Comparison of ENCODE assay signal across 15 mouse cellular contexts in the genomic region with DNA sequence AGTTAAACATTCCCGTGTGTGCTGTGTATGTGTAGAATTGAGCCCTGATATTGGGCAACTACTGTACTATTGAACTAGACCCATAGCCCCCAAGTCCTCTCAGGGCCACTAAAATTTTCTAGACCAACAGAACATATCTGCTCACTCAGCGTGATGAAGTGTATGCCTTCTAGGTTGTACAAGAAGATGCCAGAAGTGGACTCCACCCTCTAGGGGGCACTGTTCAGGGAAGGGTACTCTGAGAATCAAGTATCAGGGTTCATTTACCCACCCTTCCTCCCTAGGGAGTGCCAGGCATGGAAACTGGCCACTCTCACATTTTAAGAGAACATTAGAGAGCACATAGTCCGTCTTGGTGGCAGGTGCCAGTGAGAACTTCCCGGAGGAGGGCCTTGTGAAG.
DNase-seq lines count a peak whose midpoint lies in the region; ATAC-seq and TF ChIP-seq lines count a peak whose summit lies in the region.
"Had no signal": no experiment of that assay in that cellular context is flagged by ENCODE, and none has a peak within 500 bp of the region (broad histone marks: within the 10 kb centered on the region; RNA-seq: fewer than 3 reads in every experiment).

No protein-coding gene starts in this region.

- TF ChIP-seq CTCF in layer of hippocampus, adult 2 months (conservative IDR thresholded peaks at IDR 0.05): peak; percentile 41
- peak; percentile 45 for TF ChIP-seq CTCF in E14TG2a.4 (conservative IDR thresholded peaks at IDR 0.05; ENCODE audit: low read length)

- DNase-seq in layer of hippocampus, adult 2 months (ENCODE audit: low spot score in 2 of 2): no peak
- no peak for DNase-seq in layer of hippocampus, adult 18-20 months (ENCODE audit: low spot score in 2 of 2)
- peak; percentile 19 for DNase-seq in A20 (ENCODE audit: low read depth, low spot score)
- peak; percentile 30 for DNase-seq in induced T-regulatory cell, adult 2 months (ENCODE audit: low read depth)
- no peak for DNase-seq in cerebellum, postnatal 14 days
- DNase-seq: cerebellum, adult 9-10 months; layer of hippocampus, adult 9-11 months; right cerebral cortex, adult 18-20 months; spleen, adult 18-20 months had no signal

- H3K27me3 ChIP-seq in E14TG2a.4 (ENCODE audit: insufficient read depth, low read length): no peaks in the 10 kb centered on the region
- H3K27me3 ChIP-seq: hindbrain, embryonic 15.5 days; kidney, embryonic 15.5 days; neural tube, embryonic 15.5 days had no signal

- H3K4me1 ChIP-seq in E14TG2a.4 (replicated peaks; ENCODE audit: low read depth, low read length): no peaks in the 10 kb centered on the region
- H3K4me1 ChIP-seq: hindbrain, embryonic 15.5 days; neural tube, embryonic 15.5 days had no signal

- no peak for ATAC-seq in monocyte, adult 5-6 weeks (replicated peaks; ENCODE audit: insufficient number of reproducible peaks, low FRiP score, low TSS enrichment, poor library complexity, severe bottlenecking)

- no peaks in the 10 kb centered on the region for H3K9me3 ChIP-seq in E14TG2a.4 (ENCODE audit: low read length)
- H3K9me3 ChIP-seq: hindbrain, embryonic 15.5 days; kidney, embryonic 15.5 days; neural tube, embryonic 15.5 days had no signal

- no peak overlapping the region for H3K27ac ChIP-seq in layer of hippocampus, adult 2 months
- H3K27ac ChIP-seq: hindbrain, embryonic 15.5 days; kidney, embryonic 15.5 days; neural tube, embryonic 15.5 days had no signal

- H3K36me3 ChIP-seq in E14TG2a.4 (ENCODE audit: insufficient read depth, low read length): no peaks in the 10 kb centered on the region
- H3K36me3 ChIP-seq: hindbrain, embryonic 15.5 days; kidney, embryonic 15.5 days; neural tube, embryonic 15.5 days had no signal

- no peak overlapping the region for H3K4me3 ChIP-seq in layer of hippocampus, adult 2 months
- no peak overlapping the region for H3K4me3 ChIP-seq in E14TG2a.4 (replicated peaks; ENCODE audit: low read length)
- H3K4me3 ChIP-seq: erythroblast, embryonic 14.5 days; hindbrain, embryonic 15.5 days; kidney, embryonic 15.5 days; neural tube, embryonic 15.5 days had no signal

Comparison
In these comparisons a context has a peak if more than half of its experiments do, and no peak if none do; other contexts are left out.
1. DNase-seq: peak in A20 (single experiment) and induced T-regulatory cell, adult 2 months (single experiment); none in layer of hippocampus, adult 2 months (0 of 2), layer of hippocampus, adult 18-20 months (0 of 2) and cerebellum, postnatal 14 days (0 of 2).